Mouse (Mus musculus) layer of hippocampus, postnatal 14 days (tissue): Measurements from ENCODE around the gene Rnf44. TPM values are rescaled to one million over a fixed set of nuclear protein-coding genes. Genes with fewer than 3 reads are reported as not detected.

ENCODE experiments used
- total RNA-seq, 2 experiments: library from RNA; stranded (reverse); gene quantifications; 2 replicates each; pipeline ENCODE4 v1.2.3; 2021

Rnf44 gene
- total RNA-seq, 2 experiments from 2014 or later = 114 to 115 TPM

Other genes starting within 250 kb of the Rnf44 start
- gene Thoc3, start 225.1 kb downstream of the Rnf44 start, total RNA-seq = 10 to 100 TPM; 37.1 to 44.4 TPM
- gene Simc1, start 190.1 kb downstream of the Rnf44 start, total RNA-seq = 10 to 100 TPM; 14.0 to 16.2 TPM
- gene 4833439L19Rik, start 128.5 kb downstream of the Rnf44 start, total RNA-seq = 100 to 1,000 TPM; 156 to 171 TPM
- 10 to 100 TPM; 35.4 to 39.6 TPM for gene Arl10, start 118.9 kb downstream of the Rnf44 start, total RNA-seq
- 10 to 100 TPM; 25.9 to 26.9 TPM for gene Nop16, start 103.8 kb downstream of the Rnf44 start, total RNA-seq
- 100 to 1,000 TPM; 170 to 186 TPM for gene Higd2a, start 103.7 kb downstream of the Rnf44 start, total RNA-seq
- gene Cltb, start 82.6 kb downstream of the Rnf44 start, total RNA-seq = 100 to 1,000 TPM; 306 TPM
- 10 to 100 TPM; 54.6 to 59.7 TPM for gene Faf2, start 72.1 kb downstream of the Rnf44 start, total RNA-seq
- under 1 TPM; 0.12 to 0.18 TPM for gene Cdhr2, start 7.6 kb upstream of the Rnf44 start, total RNA-seq
- gene Gprin1, start 56.0 kb upstream of the Rnf44 start, total RNA-seq = 100 to 1,000 TPM; 149 to 150 TPM
- gene Sncb, start 72.7 kb upstream of the Rnf44 start, total RNA-seq = 100 to 1,000 TPM; 564 TPM
- gene Eif4e1b, start 90.1 kb upstream of the Rnf44 start, total RNA-seq = under 1 TPM; 0.35 to 0.62 TPM
- gene Tspan17, start 95.5 kb upstream of the Rnf44 start, total RNA-seq = 10 to 100 TPM; 85.8 to 95.7 TPM